Mouse (Mus musculus): ENCODE measurements around the gene Eif5. TPM values are rescaled to one million over a fixed set of nuclear protein-coding genes. Genes with fewer than 3 reads are reported as not detected.

Gene Eif5
- polyA plus RNA-seq, 1 experiment from 2014 or later: 578 TPM

GRCm38 (mm10) chr12:111592407-111593021, 54.7 kb downstream of the Eif5 start:
- Histone ChIP-seq H3K9ac (no peak overlapping the region), H3K4me1 (replicated peaks) (peaks cover 32% of the 10 kb centered on the region), H3K9me3 (replicated peaks) (no peaks in the 10 kb centered on the region), H3K4me2 (peak overlapping the region; percentile 3; the same call in 1 of the 2 replicates), H3K27me3 (no peaks in the 10 kb centered on the region), H3K4me3 (replicated peaks) (no peak overlapping the region), H3K27ac (replicated peaks) (0 out of 2 replicates have a peak overlapping the region, but pooled peaks have one; percentile 3), H3K36me3 (replicated peaks) (peaks cover 34% of the 10 kb centered on the region)
- WGBS (ENCODE audit: insufficient replicate concordance): 45% methylated on average over 14 of the region's 14 CpGs
- ATAC-seq (ENCODE audit: insufficient read depth): no peak

DNA sequence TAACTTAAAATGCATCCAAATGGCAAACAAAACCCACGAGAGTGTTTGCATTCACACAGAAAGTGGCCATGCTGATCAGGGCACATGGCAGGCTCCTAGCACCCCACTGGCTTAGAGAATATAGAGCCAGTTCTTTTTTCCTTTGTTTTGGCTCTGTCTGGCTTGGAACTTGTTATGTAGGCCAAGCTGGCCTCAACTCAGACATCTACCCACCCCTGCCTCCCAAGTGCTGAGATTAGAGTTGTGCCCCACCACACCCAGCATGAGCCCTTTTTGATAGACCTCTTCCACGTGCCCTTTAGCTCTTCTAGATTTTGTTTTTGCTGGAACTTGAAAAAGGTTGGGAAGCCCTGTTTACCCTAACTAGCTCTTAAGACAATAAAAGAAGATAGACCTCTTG, 56.0 kb downstream of the Eif5 start:
- Histone ChIP-seq H3K4me3 (replicated peaks) (no peak overlapping the region), H3K9ac (no peak overlapping the region), H3K9me3 (replicated peaks) (no peaks in the 10 kb centered on the region), H3K4me1 (replicated peaks) (peaks cover 22% of the 10 kb centered on the region), H3K27me3 (no peaks in the 10 kb centered on the region), H3K4me2 (no peak overlapping the region), H3K27ac (replicated peaks) (no peak overlapping the region), H3K36me3 (replicated peaks) (peaks cover 47% of the 10 kb centered on the region)
- no peak for ATAC-seq (ENCODE audit: insufficient read depth)
- WGBS (ENCODE audit: insufficient replicate concordance): 53% methylated on average over 2 of the region's 2 CpGs

Other genes starting within 250 kb of the Eif5 start
- 6.6 and 9.4 TPM in 2 replicates for gene Cdc42bpb, start 160.3 kb upstream of the Eif5 start, polyA plus RNA-seq (2015; fragmentation: Nextera tagmentation; extraction: Ambion mirVana)
- not detected in 2 replicates for gene Lbhd2, start 131.2 kb upstream of the Eif5 start, polyA plus RNA-seq (2015; fragmentation: Nextera tagmentation; extraction: Ambion mirVana)
- gene Exoc3l4, start 121.0 kb upstream of the Eif5 start, polyA plus RNA-seq (2015; fragmentation: Nextera tagmentation; extraction: Ambion mirVana): 22.5 and 23.5 TPM in 2 replicates
- gene Tnfaip2, start 95.5 kb upstream of the Eif5 start, polyA plus RNA-seq (2015; fragmentation: Nextera tagmentation; extraction: Ambion mirVana): 70.3 and 79.5 TPM in 2 replicates
- 0.56 and 0.62 TPM in 2 replicates for gene Gm266, start 52.2 kb upstream of the Eif5 start, polyA plus RNA-seq (2015; fragmentation: Nextera tagmentation; extraction: Ambion mirVana)
- 13.3 and 17.4 TPM in 2 replicates for gene Mark3, start 36.5 kb downstream of the Eif5 start, polyA plus RNA-seq (2015; fragmentation: Nextera tagmentation; extraction: Ambion mirVana)
- gene Ckb, start 134.3 kb downstream of the Eif5 start, polyA plus RNA-seq (2015; fragmentation: Nextera tagmentation; extraction: Ambion mirVana): 41.9 and 45.7 TPM in 2 replicates
- gene Trmt61a, start 140.1 kb downstream of the Eif5 start, polyA plus RNA-seq (2015; fragmentation: Nextera tagmentation; extraction: Ambion mirVana): 5.9 and 7.3 TPM in 2 replicates
- gene Bag5, start 175.2 kb downstream of the Eif5 start, polyA plus RNA-seq (2015; fragmentation: Nextera tagmentation; extraction: Ambion mirVana): 15.8 and 15.9 TPM in 2 replicates
- gene Apopt1, start 175.2 kb downstream of the Eif5 start, polyA plus RNA-seq (2015; fragmentation: Nextera tagmentation; extraction: Ambion mirVana): 18.1 and 18.2 TPM in 2 replicates
- 18.1 and 18.3 TPM in 2 replicates for gene Klc1, start 220.8 kb downstream of the Eif5 start, polyA plus RNA-seq (2015; fragmentation: Nextera tagmentation; extraction: Ambion mirVana)